Mouse (Mus musculus): ENCODE data around the gene Kctd21. TPM values are rescaled to one million over a fixed set of nuclear protein-coding genes. Genes with fewer than 3 reads are reported as not detected.

Gene Kctd21
- total RNA-seq (2023): 1 to 10 TPM; 1.1 to 1.8 TPM

DNA sequence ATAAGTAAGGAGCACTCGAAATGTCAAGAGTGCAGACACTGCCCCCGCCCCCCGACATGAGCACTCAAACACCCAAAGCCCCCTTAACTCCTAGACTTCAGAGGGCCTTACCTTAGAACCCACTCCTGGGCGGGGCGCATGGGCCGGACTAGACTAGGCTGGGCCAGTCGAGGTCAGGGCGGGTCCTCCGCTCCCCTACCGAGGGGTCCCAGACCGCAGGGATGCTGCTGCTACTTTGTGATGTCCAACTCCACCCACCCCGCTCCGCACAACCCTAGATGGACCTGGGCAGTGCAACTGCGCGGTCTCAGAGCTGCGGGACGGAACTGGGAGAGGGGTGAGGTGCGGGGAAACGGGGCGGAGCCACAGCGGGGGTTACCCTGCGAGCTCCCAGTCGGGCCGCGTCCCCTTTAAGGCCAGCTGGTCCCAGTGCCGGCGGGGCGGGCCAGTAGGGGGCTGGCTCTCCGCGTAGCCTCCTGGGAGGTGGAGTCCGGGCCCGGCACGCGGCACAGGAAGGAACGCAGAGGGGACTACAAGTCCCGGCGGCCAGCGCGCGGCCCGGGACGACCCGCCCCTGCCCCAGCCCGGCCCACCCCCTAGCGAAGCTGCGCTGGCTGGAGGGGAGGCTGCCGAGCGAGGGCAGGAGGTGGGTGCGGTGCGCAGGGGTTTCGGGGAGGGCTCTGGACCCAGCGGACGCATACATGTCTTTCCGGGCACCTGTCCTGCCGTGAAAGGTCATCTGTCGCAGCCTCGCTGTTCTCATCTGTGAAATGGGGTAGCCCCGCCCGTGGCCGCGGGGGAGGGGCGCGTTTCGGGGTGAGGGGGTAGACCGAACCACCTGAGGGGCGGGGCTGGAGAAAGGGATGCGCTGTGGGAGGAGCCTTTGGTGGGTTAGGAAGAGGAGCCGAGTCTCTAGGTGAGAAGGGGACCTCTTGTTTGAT is at the start of gene Kctd21, which contains the start of gene Usp35:
TSS of gene Kctd21 (plus strand) at position 602 of the 941 bp plus-strand sequence.
TSS of gene Usp35 (minus strand) at position 295 of the 941 bp plus-strand sequence.

Other genes with a start within 250 kb of the Kctd21 start
- 1 to 10 TPM; 5.4 to 5.8 TPM for gene Usp35, start 307 bp upstream of the Kctd21 start, total RNA-seq (2023)
- 10 to 100 TPM; 13.1 to 13.2 TPM for gene Alg8, start 39.3 kb downstream of the Kctd21 start, total RNA-seq (2023)
- gene Ndufc2, start 67.7 kb downstream of the Kctd21 start, total RNA-seq (2023): 10 to 100 TPM; 51.1 to 59.0 TPM
- not detected for gene Thrsp, start 85.4 kb downstream of the Kctd21 start, total RNA-seq (2023)
- 1 to 10 TPM in 1 of 2 experiments, under 1 TPM in 1; 0.52 to 1.6 TPM for gene Kctd14, start 119.0 kb downstream of the Kctd21 start, total RNA-seq (2023)
- gene Ints4, start 148.6 kb downstream of the Kctd21 start, total RNA-seq (2023): 10 to 100 TPM; 40.2 to 42.4 TPM
- gene Aamdc, start 247.2 kb downstream of the Kctd21 start, total RNA-seq (2023): 10 to 100 TPM; 13.8 to 15.2 TPM
- gene Rsf1, start 247.6 kb downstream of the Kctd21 start, total RNA-seq (2023): 10 to 100 TPM; 65.1 to 75.9 TPM

All from T-cell, adult 66 days (primary cell).